Mouse (Mus musculus) liver, embryonic 12.5 days (tissue): ENCODE measurements around the gene Abhd8. TPM values are rescaled to one million over a fixed set of nuclear protein-coding genes. Genes with fewer than 3 reads are reported as not detected.
A peak's percentile ranks its signal among the peaks of the same experiment; 100 is the strongest.

ENCODE experiments used
- ATAC-seq: fragments of 200-750 bp; cut with Nextera tagmentation; 2 replicates; pipeline ENCODE4 v1.8.0; 2017; ENCODE audit warnings: moderate number of reproducible peaks, mild to moderate bottlenecking, moderate library complexity
- H3K27ac ChIP-seq: fragments of 300-500 bp; sonication (generic); 2 replicates; pipeline ENCODE4 v1.5.1; 2016; ENCODE audit warnings: mild to moderate bottlenecking
- H3K27me3 ChIP-seq: fragments of 300-500 bp; sonication (generic); replicated peaks from 2 replicates; pipeline ENCODE4 v1.6.1; 2016; ENCODE audit warnings: mild to moderate bottlenecking, moderate library complexity
- H3K36me3 ChIP-seq: fragments of 300-500 bp; sonication (generic); 2 replicates; pipeline ENCODE4 v1.6.1; 2016; ENCODE audit warnings: mild to moderate bottlenecking, moderate library complexity
- H3K4me1 ChIP-seq: fragments of 300-500 bp; sonication (generic); 2 replicates; pipeline ENCODE4 v1.6.1; 2016
- H3K4me2 ChIP-seq: fragments of 300-500 bp; sonication (generic); 2 replicates; pipeline ENCODE4 v1.6.1; 2016; ENCODE audit warnings: mild to moderate bottlenecking, moderate library complexity
- H3K4me3 ChIP-seq: fragments of 300-500 bp; sonication (generic); 2 replicates; pipeline ENCODE4 v1.5.1; 2016; ENCODE audit warnings: mild to moderate bottlenecking, moderate library complexity
- H3K9ac ChIP-seq: fragments of 300-500 bp; sonication (generic); 2 replicates; pipeline ENCODE4 v1.6.1; 2016; ENCODE audit warnings: mild to moderate bottlenecking, moderate library complexity
- H3K9me3 ChIP-seq: fragments of 300-500 bp; sonication (generic); replicated peaks from 2 replicates; pipeline ENCODE4 v1.6.1; 2016; ENCODE audit warnings: mild to moderate bottlenecking, moderate library complexity
- WGBS: fragments of 180-500 bp; shearing (Covaris S2); methylation state at CpG from one replicate; pipeline ENCODE4 v1.1.7; 2016; ENCODE audit not compliant: insufficient replicate concordance; 5-methylcytosine and 5-hydroxymethylcytosine counted together
- polyA plus RNA-seq: library from polyadenylated mRNA; unstranded; fragments of >200 nt; fragmentation: Nextera tagmentation; extraction: Ambion mirVana; gene quantifications from 2 replicates; pipeline ENCODE4 v1.2.1, GENCODE M21; 2016

The Abhd8 gene
- polyA plus RNA-seq, 1 experiment from 2014 or later: 17.4 TPM

DNA sequence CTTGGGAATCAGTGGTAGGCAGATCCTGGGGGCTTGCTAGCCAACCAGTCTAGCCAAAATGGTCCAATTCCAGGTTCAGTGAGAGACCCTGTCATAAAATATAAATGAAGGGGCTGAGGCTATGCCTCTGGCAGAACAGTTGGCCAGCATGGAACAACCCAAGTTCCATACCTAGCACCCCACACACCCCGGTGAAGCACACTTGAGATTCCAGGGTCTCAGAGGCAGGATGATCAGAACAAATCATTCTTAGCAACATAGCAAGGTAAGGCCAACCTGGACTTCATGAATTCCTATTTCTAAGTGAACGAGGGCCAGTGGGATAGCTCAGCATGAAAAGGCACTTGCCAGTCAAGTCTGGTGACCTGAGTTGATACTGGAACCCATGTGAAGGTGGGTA lies 3.7 kb upstream of the Abhd8 start:
- H3K9ac ChIP-seq: no peak overlapping the region
- WGBS: 85% methylated on average over 2 of the region's 2 CpGs
- peaks cover 37% of the 10 kb centered on the region for H3K36me3 ChIP-seq
- H3K4me2 ChIP-seq: no peak overlapping the region
- no peak overlapping the region for H3K4me3 ChIP-seq
- 0 out of 2 replicates have a peak overlapping the region, but pooled peaks have one; percentile 20 for H3K27ac ChIP-seq
- ATAC-seq: no peak
- H3K9me3 ChIP-seq: no peaks in the 10 kb centered on the region
- H3K27me3 ChIP-seq: no peaks in the 10 kb centered on the region
- peaks cover 59% of the 10 kb centered on the region for H3K4me1 ChIP-seq

DNA sequence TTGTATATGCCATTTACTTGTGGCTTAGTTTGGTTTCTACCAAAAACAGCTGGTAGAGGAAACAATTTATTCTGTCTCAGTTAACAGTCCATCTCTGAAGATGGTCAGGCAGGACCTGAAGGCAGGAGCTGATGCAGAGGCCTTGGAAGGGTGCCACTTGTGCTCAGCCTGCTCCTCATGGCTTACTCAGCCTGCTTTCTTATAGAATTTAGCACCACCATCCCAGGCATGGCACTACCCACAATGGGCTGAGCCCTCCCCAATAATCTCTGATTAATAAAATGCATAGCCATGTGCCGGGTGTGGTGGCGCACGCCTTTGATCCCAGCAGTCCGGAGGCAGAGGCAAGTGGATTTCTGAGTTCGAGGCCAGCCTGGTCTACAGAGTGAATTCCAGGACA lies 2.7 kb upstream of the Abhd8 start:
- peaks cover 60% of the 10 kb centered on the region for H3K4me1 ChIP-seq
- H3K4me2 ChIP-seq: peak overlapping the region; percentile 97
- WGBS: 90% methylated on average over 5 of the region's 5 CpGs
- H3K27ac ChIP-seq: no peak overlapping the region
- peaks cover 8% of the 10 kb centered on the region for H3K27me3 ChIP-seq
- no peak overlapping the region for H3K9ac ChIP-seq
- H3K9me3 ChIP-seq: no peaks in the 10 kb centered on the region
- H3K36me3 ChIP-seq: peaks cover 33% of the 10 kb centered on the region
- no peak for ATAC-seq
- H3K4me3 ChIP-seq: 0 out of 2 replicates have a peak overlapping the region, but pooled peaks have one; percentile 2

DNA sequence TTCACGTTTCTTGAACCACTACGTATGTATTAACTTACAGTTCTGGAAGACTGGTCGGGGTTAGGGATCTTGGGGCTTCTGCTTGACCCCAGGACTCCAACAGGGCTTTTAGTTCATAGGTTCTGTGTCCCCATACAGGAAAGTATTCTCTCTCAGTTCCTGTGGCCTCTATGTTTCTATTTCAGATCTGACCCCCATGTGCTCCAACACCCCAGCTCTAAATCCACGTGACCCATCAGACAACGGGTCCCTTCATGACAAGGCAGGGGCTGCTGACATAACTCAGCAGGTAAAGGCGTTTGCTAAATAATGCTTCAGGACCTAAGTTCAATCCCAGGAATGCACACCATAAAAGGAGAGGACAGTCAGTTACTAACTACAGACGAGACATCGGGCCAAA lies 2.3 kb upstream of the Abhd8 start:
- Histone ChIP-seq H3K27ac (no peak overlapping the region), H3K4me2 (peak overlapping the region; percentile 97), H3K36me3 (peaks cover 33% of the 10 kb centered on the region), H3K9me3 (no peaks in the 10 kb centered on the region), H3K4me3 (peak overlapping the region; percentile 84), H3K9ac (peak overlapping the region; percentile 84), H3K27me3 (peaks cover 10% of the 10 kb centered on the region), H3K4me1 (peaks cover 56% of the 10 kb centered on the region)
- 72% methylated on average over 8 of the region's 8 CpGs for WGBS
- no peak for ATAC-seq

DNA sequence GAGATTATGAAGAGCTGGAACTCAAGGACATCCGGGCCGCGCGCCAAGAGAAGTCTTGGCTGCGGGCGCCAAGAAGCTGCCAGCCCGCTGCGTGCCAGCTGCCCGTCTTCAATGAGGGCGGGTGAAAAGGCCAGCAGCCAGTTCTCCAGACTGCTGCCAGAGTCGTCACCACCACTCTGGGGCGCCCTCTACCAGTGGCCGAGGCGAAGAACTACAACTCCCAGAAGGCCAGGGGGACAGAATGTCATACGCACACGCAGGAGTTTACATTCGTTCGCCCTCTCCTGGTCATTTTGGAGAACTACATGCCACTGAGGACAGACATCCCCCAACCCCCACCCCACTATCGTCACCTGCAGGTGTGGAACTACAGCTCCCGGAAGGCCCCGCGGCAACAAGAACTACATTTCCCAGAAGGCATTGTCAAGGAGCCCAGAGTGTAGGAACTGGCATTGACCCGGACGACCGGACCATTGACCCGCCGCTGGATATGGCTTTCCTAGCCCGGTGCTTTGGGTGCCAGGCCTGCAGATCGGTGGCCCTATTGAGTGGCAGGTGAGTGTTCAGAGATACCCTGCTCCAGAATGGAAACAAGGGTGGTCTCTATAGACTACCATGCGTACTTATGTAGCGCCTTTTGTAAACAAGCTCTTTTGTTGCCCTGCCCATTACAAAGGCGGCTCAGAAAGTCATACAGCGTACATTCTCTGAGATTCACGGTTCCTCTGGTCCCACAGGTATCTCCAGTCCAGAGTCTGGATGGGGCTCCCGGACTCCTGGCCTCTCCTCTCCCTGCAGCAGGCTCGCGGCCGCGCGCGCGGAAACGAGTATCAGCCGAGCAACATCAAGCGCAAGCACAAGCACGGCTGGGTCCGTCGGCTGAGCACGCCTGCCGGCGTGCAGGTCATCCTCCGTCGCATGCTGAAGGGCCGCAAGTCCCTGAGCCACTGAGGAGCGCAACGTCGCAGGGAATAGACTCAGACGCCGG lies 1.4 kb upstream of the Abhd8 start, which contains the start of gene Mrpl34:
Gene Mrpl34, plus strand, starts transcription at position 447 of the 988 bp plus-strand sequence.
- under 1% methylated on average over 59 of the region's 59 CpGs for whole genome bisulfite sequencing
- H3K4me2 ChIP-seq: peak within 1 kb of the TSS; percentile 97
- peaks cover 10% of the 10 kb centered on the region for H3K27me3 ChIP-seq
- peak within 1 kb of the TSS; percentile 84 for H3K27ac ChIP-seq
- peaks cover 33% of the 10 kb centered on the region for H3K36me3 ChIP-seq
- no peaks in the 10 kb centered on the region for H3K9me3 ChIP-seq
- ATAC-seq: peak; percentile 82
- peak within 1 kb of the TSS; percentile 84 for H3K4me3 ChIP-seq
- peaks cover 47% of the 10 kb centered on the region for H3K4me1 ChIP-seq
- H3K9ac ChIP-seq: peak within 1 kb of the TSS; percentile 84

DNA sequence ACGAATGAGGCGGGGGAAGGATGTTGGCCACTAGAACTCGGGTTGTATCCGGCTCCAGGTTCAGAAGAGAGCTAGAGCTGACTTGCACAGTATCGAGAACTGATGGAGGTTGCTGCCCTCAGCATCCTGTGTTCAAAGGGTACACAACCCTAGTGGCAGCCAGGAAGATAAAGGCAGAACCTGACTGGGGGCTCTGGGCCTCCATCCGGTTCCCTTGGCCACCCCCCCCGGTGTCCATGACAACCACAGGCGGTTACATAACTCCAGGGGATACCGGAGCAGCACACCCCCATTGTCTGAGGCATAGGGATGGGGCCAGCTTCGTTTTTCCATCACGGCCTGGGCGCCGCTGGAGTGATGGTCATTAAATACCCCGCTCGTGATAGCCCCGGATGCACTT lies 669 bp downstream of the Abhd8 start:
- H3K9me3 ChIP-seq: no peaks in the 10 kb centered on the region
- 10% methylated on average over 16 of the region's 16 CpGs for WGBS
- H3K9ac ChIP-seq: peak overlapping the region; percentile 86
- no peak overlapping the region for H3K27ac ChIP-seq
- H3K36me3 ChIP-seq: peaks cover 44% of the 10 kb centered on the region
- peaks cover 36% of the 10 kb centered on the region for H3K4me1 ChIP-seq
- ATAC-seq: no peak
- peak overlapping the region; percentile 84 for H3K4me3 ChIP-seq
- peaks cover 10% of the 10 kb centered on the region for H3K27me3 ChIP-seq
- H3K4me2 ChIP-seq: peak overlapping the region; percentile 97

DNA sequence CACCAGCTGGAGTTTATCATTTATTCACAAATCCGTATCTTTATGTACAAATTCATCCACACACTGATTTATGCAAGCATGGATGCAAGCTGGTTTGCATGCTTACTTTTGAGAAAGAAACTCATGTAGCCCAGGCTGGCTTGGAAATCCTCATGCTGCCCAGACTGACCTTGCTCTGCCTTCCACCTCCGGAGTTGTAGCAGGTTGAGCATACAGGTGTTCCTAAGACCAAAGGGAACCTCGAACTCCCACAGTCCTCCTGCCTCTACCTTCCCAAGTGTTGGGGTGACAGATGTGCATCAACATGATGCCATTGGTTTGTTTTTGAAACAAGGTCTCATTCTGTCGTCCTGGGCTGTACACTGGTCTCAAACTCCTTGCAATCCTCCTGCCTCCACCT lies 1.3 kb downstream of the Abhd8 start:
- ATAC-seq: no peak
- no peaks in the 10 kb centered on the region for H3K9me3 ChIP-seq
- WGBS: 69% methylated on average over 4 of the region's 4 CpGs
- H3K27ac ChIP-seq: no peak overlapping the region
- peaks cover 42% of the 10 kb centered on the region for H3K4me1 ChIP-seq
- peak overlapping the region; percentile 97 for H3K4me2 ChIP-seq
- peaks cover 10% of the 10 kb centered on the region for H3K27me3 ChIP-seq
- H3K9ac ChIP-seq: peak overlapping the region; percentile 86
- peak overlapping the region; percentile 84; the same call in 1 of the 2 replicates for H3K4me3 ChIP-seq
- peaks cover 43% of the 10 kb centered on the region for H3K36me3 ChIP-seq

DNA sequence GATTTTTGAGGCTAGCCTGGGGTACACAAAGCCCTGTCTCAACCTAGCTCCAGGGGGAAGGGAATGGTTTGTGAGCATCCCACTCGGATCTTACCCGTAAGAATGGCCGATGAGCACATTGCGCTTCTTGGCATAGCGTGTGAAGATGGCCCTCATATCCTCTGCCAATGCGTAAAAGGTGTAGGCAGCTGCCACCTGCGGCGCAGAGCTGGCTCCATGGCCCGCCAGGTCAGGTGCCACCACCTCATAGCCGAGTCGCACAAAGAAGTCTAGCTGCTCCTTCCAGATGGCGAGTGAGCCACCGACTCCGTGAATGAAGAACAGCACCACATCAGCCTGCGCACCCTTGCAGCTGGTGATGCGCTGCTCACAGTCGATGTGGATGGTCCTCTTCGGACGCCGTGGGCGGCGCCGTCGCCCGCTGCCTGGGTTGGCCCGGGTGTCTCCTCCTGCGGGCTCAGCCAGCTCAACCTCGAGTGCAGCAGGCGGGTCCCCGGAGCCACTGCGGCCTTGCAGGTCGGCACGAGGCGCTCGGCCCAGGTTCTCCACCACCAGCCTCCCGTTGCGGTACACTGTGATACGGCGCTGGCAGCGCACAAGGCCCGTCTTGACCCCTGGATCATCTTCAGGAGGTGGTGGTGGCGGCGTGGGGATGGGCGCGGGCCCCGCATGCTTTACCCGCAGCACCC lies 2.2 kb downstream of the Abhd8 start:
- Histone ChIP-seq H3K36me3 (peaks cover 38% of the 10 kb centered on the region), H3K9ac (no peak overlapping the region), H3K27me3 (peaks cover 16% of the 10 kb centered on the region), H3K27ac (no peak overlapping the region), H3K9me3 (no peaks in the 10 kb centered on the region), H3K4me3 (no peak overlapping the region), H3K4me2 (no peak overlapping the region), H3K4me1 (peaks cover 48% of the 10 kb centered on the region)
- no peak for ATAC-seq
- WGBS: 76% methylated on average over 47 of the region's 47 CpGs

DNA sequence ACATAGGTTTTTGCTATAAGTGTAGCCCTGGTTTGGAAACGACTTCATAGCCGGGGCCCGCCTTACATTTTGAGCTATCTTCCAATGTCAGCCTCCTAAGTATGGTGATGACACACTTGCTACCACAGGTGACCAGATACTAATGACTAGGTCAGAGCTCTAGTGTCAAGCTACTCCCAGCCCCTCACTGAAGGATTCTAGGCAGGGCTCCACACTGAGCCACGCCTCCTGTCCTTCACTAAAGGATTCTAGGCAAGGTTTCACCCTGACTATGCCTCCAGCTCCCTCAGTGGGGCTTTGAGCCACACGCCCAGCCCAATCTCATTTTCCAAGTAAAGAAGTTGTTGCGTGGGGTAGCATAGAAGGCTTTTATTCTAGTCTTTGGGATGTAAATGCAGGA lies 2.7 kb downstream of the Abhd8 start:
- H3K27me3 ChIP-seq: peaks cover 22% of the 10 kb centered on the region
- 80% methylated on average over 6 of the region's 6 CpGs for WGBS
- H3K36me3 ChIP-seq: peaks cover 33% of the 10 kb centered on the region
- no peak for ATAC-seq
- H3K4me2 ChIP-seq: no peak overlapping the region
- no peak overlapping the region for H3K27ac ChIP-seq
- H3K4me3 ChIP-seq: no peak overlapping the region
- H3K9me3 ChIP-seq: no peaks in the 10 kb centered on the region
- no peak overlapping the region for H3K9ac ChIP-seq
- H3K4me1 ChIP-seq: peaks cover 42% of the 10 kb centered on the region

DNA sequence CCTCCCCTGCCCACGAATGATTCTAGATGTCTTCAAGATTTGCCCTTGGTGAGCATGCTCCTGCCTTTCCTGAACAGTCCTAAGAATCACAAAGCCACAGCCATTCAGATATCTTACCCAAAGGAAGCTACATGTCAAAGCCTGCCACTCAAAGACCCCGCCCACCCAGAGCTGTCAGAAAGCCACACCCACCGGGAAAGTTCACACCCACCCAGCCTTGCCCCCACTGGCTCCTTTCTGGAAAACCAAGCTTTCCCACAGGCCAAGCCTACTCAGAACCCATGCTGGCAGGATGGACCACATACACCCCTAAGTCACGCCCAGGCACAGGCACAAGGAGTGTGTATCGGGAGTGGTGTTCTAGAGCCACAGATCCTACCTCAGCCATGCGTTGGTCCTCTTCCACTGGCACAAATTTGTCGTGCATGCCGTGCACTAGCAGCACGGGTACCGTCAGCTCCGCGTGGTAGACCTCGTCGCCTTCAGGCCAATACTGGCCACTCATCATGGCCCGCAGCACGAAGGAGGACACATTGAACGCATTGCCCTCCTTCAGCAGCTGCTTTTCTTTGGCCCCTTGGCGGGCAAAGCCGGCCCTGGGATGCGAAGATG lies 5.7 kb downstream of the Abhd8 start:
- Histone ChIP-seq H3K27ac (no peak overlapping the region), H3K36me3 (peaks cover 33% of the 10 kb centered on the region), H3K9ac (no peak overlapping the region), H3K4me3 (no peak overlapping the region), H3K4me1 (peaks cover 23% of the 10 kb centered on the region), H3K4me2 (no peak overlapping the region), H3K27me3 (peaks cover 44% of the 10 kb centered on the region), H3K9me3 (no peaks in the 10 kb centered on the region)
- no peak for ATAC-seq
- 71% methylated on average over 20 of the region's 20 CpGs for WGBS

DNA sequence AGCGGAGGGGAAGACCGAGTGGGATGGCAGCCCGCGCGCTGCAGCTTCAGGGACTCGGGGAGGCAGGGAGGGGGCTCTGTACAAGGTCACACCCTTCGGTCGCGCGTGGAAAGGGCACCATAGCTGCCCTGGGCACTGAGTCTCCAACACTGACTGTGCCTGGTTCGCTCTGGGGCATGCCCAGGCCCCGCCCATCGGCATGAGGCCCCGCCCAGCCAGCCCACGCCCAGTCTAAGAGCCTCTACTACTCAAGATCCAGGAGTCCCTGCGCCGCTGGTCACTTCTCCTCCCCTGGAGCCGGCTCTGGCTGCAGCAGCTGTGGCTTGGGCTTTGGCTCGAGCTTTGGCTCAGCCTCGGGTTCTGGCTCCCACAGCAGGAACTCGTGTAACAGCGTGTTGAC lies 6.5 kb downstream of the Abhd8 start:
- Histone ChIP-seq H3K4me2 (peak overlapping the region; percentile 6; the same call in 1 of the 2 replicates), H3K4me1 (peaks cover 16% of the 10 kb centered on the region), H3K9me3 (no peaks in the 10 kb centered on the region), H3K27ac (no peak overlapping the region), H3K27me3 (peaks cover 48% of the 10 kb centered on the region), H3K4me3 (no peak overlapping the region), H3K9ac (no peak overlapping the region), H3K36me3 (peaks cover 33% of the 10 kb centered on the region)
- ATAC-seq: peak; percentile 61; the same call in 1 of the 2 replicates
- WGBS: 30% methylated on average over 22 of the region's 22 CpGs

DNA sequence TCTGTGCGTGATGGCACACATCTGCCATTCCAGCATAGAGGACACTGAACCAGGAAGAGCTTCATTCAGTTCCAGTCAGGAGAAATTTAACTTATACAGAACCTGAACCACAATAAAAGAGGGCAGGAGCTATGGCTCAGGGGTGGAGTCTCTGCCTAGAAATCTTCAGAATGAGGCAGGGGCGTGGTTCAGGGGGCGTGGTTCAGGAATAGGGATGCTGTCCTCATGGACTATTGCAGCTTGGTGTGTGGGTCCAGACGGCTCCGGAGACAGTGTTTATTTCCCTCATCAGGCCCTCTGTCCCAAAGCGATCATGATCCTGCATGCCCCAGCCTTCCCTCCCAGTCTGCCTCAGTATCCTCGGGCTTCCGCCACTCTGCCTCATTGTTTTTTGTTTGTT lies 8.8 kb downstream of the Abhd8 start:
- H3K36me3 ChIP-seq: peaks cover 15% of the 10 kb centered on the region
- no peak overlapping the region for H3K4me2 ChIP-seq
- no peak overlapping the region for H3K9ac ChIP-seq
- WGBS: 61% methylated on average over 8 of the region's 8 CpGs
- H3K4me1 ChIP-seq: peaks cover 16% of the 10 kb centered on the region
- H3K27me3 ChIP-seq: peaks cover 39% of the 10 kb centered on the region
- H3K27ac ChIP-seq: no peak overlapping the region
- H3K4me3 ChIP-seq: no peak overlapping the region
- ATAC-seq: no peak
- H3K9me3 ChIP-seq: no peaks in the 10 kb centered on the region
